Mouse (Mus musculus): ENCODE data around the gene Ambra1. TPM values are rescaled to one million over a fixed set of nuclear protein-coding genes. Genes with fewer than 3 reads are reported as not detected.
A peak's percentile ranks its signal among the peaks of the same experiment; 100 is the strongest.

Ambra1 gene
- polyA plus RNA-seq, 1 experiment: 14.3 TPM

GRCm38 (mm10) chr2:91945483-91945882 lies 215.5 kb downstream of the Ambra1 start, which contains the start of gene Gm9821:
Gene Gm9821 (plus strand): TSS chr2:91945703.
- H3ac ChIP-seq (ENCODE audit: control insufficient read depth, insufficient read length, low read depth): no peak within 1 kb of the TSS
- no peak within 1 kb of the TSS for H3K4me3 ChIP-seq (ENCODE audit: insufficient read depth, poor library complexity, severe bottlenecking)
- TF ChIP-seq MYOD1 (IDR thresholded peaks at IDR 0.05; ENCODE audit: control insufficient read depth, insufficient read length, low read depth): no peak
- no peak for TF ChIP-seq MAX (IDR thresholded peaks at IDR 0.05)
- no peak for TF ChIP-seq CEBPB (IDR thresholded peaks at IDR 0.05; ENCODE audit: low read depth)
- TF ChIP-seq USF1 (IDR thresholded peaks at IDR 0.05; ENCODE audit: low read depth): no peak
- TF ChIP-seq FOSL1 (IDR thresholded peaks at IDR 0.05; ENCODE audit: insufficient read depth, low read length, poor library complexity, severe bottlenecking): no peak
- TF ChIP-seq CTCF (IDR thresholded peaks at IDR 0.05; ENCODE audit: control insufficient read depth, insufficient read depth, insufficient read length): no peak
- peaks cover 56% of the 10 kb centered on the region for H3K79me2 ChIP-seq (ENCODE audit: control insufficient read depth, insufficient read depth)
- H3K27me3 ChIP-seq (ENCODE audit: control insufficient read depth, insufficient read depth, insufficient read length): no peaks in the 10 kb centered on the region
- H3K79me3 ChIP-seq (ENCODE audit: low read depth): peaks cover 13% of the 10 kb centered on the region
- H3K36me3 ChIP-seq (ENCODE audit: control insufficient read depth, insufficient read depth): peaks cover 9% of the 10 kb centered on the region

- H3K27me3 ChIP-seq (ENCODE audit: control insufficient read depth, insufficient read depth, insufficient read length): no peaks in the 10 kb centered on the region
- no peak overlapping the region for H3K4me3 ChIP-seq (ENCODE audit: insufficient read depth, poor library complexity, severe bottlenecking)
- H3K36me3 ChIP-seq (ENCODE audit: control insufficient read depth, insufficient read depth): peaks cover 4% of the 10 kb centered on the region
- peaks cover 15% of the 10 kb centered on the region for H3K79me3 ChIP-seq (ENCODE audit: low read depth)
- H3ac ChIP-seq (ENCODE audit: control insufficient read depth, insufficient read length, low read depth): no peak overlapping the region
- H3K79me2 ChIP-seq (ENCODE audit: control insufficient read depth, insufficient read depth): peaks cover 66% of the 10 kb centered on the region
- TF ChIP-seq CEBPB (IDR thresholded peaks at IDR 0.05; ENCODE audit: low read depth): no peak
- TF ChIP-seq MYOD1 (IDR thresholded peaks at IDR 0.05; ENCODE audit: control insufficient read depth, insufficient read length, low read depth): no peak
- TF ChIP-seq USF1 (IDR thresholded peaks at IDR 0.05; ENCODE audit: low read depth): no peak
- TF ChIP-seq FOSL1 (IDR thresholded peaks at IDR 0.05; ENCODE audit: insufficient read depth, low read length, poor library complexity, severe bottlenecking): no peak
- no peak for TF ChIP-seq MYOG (IDR thresholded peaks at IDR 0.05; ENCODE audit: control insufficient read depth, extremely low read depth, insufficient read length)
- no peak for TF ChIP-seq CTCF (IDR thresholded peaks at IDR 0.05; ENCODE audit: control insufficient read depth, insufficient read depth, insufficient read length)
- TF ChIP-seq MAX (IDR thresholded peaks at IDR 0.05): no peak
Measured at GRCm38 (mm10) chr2:91946836-91947235, 216.9 kb downstream of the Ambra1 start.

- no peak overlapping the region for H3K4me3 ChIP-seq (ENCODE audit: insufficient read depth, poor library complexity, severe bottlenecking)
- H3K27me3 ChIP-seq (ENCODE audit: control insufficient read depth, insufficient read depth, insufficient read length): no peaks in the 10 kb centered on the region
- peaks cover 70% of the 10 kb centered on the region for H3K79me2 ChIP-seq (ENCODE audit: control insufficient read depth, insufficient read depth)
- H3ac ChIP-seq (ENCODE audit: control insufficient read depth, insufficient read length, low read depth): peak overlapping the region; percentile 33
- TF ChIP-seq MYOD1 (IDR thresholded peaks at IDR 0.05; ENCODE audit: control insufficient read depth, insufficient read length, low read depth): peak; percentile 94
- TF ChIP-seq MAX (IDR thresholded peaks at IDR 0.05): peak; percentile 86
- no peak for TF ChIP-seq CTCF (IDR thresholded peaks at IDR 0.05; ENCODE audit: control insufficient read depth, insufficient read depth, insufficient read length)
- TF ChIP-seq USF1 (IDR thresholded peaks at IDR 0.05; ENCODE audit: low read depth): no peak
- TF ChIP-seq MYOG (IDR thresholded peaks at IDR 0.05; ENCODE audit: control insufficient read depth, extremely low read depth, insufficient read length): no peak
- TF ChIP-seq CEBPB (IDR thresholded peaks at IDR 0.05; ENCODE audit: low read depth): no peak
- H3K36me3 ChIP-seq (ENCODE audit: control insufficient read depth, insufficient read depth): no peaks in the 10 kb centered on the region
- peaks cover 19% of the 10 kb centered on the region for H3K79me3 ChIP-seq (ENCODE audit: low read depth)
Measured at GRCm38 (mm10) chr2:91947397-91948150, 217.6 kb downstream of the Ambra1 start.

GRCm38 (mm10) chr2:91948151-91948509 lies 218.2 kb downstream of the Ambra1 start:
- TF ChIP-seq MYOG (IDR thresholded peaks at IDR 0.05; ENCODE audit: control insufficient read depth, extremely low read depth, insufficient read length) (no peak), CEBPB (IDR thresholded peaks at IDR 0.05; ENCODE audit: low read depth) (no peak)
- peak overlapping the region; percentile 33 for H3ac ChIP-seq (ENCODE audit: control insufficient read depth, insufficient read length, low read depth)
- H3K27me3 ChIP-seq (ENCODE audit: control insufficient read depth, insufficient read depth, insufficient read length): no peaks in the 10 kb centered on the region
- no peak overlapping the region for H3K4me3 ChIP-seq (ENCODE audit: insufficient read depth, poor library complexity, severe bottlenecking)
- H3K79me2 ChIP-seq (ENCODE audit: control insufficient read depth, insufficient read depth): peaks cover 72% of the 10 kb centered on the region
- no peaks in the 10 kb centered on the region for H3K36me3 ChIP-seq (ENCODE audit: control insufficient read depth, insufficient read depth)
- H3K79me3 ChIP-seq (ENCODE audit: low read depth): peaks cover 19% of the 10 kb centered on the region

- no peak overlapping the region for H3ac ChIP-seq (ENCODE audit: control insufficient read depth, insufficient read length, low read depth)
- H3K79me3 ChIP-seq (ENCODE audit: low read depth): peaks cover 19% of the 10 kb centered on the region
- H3K36me3 ChIP-seq (ENCODE audit: control insufficient read depth, insufficient read depth): no peaks in the 10 kb centered on the region
- peaks cover 76% of the 10 kb centered on the region for H3K79me2 ChIP-seq (ENCODE audit: control insufficient read depth, insufficient read depth)
- no peaks in the 10 kb centered on the region for H3K27me3 ChIP-seq (ENCODE audit: control insufficient read depth, insufficient read depth, insufficient read length)
- TF ChIP-seq MYOD1 (IDR thresholded peaks at IDR 0.05; ENCODE audit: control insufficient read depth, insufficient read length, low read depth) (no peak), USF1 (IDR thresholded peaks at IDR 0.05; ENCODE audit: low read depth) (no peak), CEBPB (IDR thresholded peaks at IDR 0.05; ENCODE audit: low read depth) (no peak), MAX (IDR thresholded peaks at IDR 0.05) (no peak), MYOG (IDR thresholded peaks at IDR 0.05; ENCODE audit: control insufficient read depth, extremely low read depth, insufficient read length) (no peak)
- no peak overlapping the region for H3K4me3 ChIP-seq (ENCODE audit: insufficient read depth, poor library complexity, severe bottlenecking)
Measured at GRCm38 (mm10) chr2:91948792-91949241, 218.9 kb downstream of the Ambra1 start.

Measured in C2C12 (cell line).